Mouse (Mus musculus) bone marrow macrophage, adult 2 months (primary cell): Measurements from ENCODE around the gene Ctnna3. TPM values are rescaled to one million over a fixed set of nuclear protein-coding genes. Genes with fewer than 3 reads are reported as not detected.
"Not testable (repeated sequence)": the region's sequence is repeated elsewhere in the genome, so short reads cannot be mapped to it uniquely, and the experiment has no call there.

Experiments
- H3K27ac ChIP-seq: 2 replicates; pipeline ENCODE4 v1.5.1; 2012; ENCODE audit warnings: low read depth, low read length; ENCODE audit not compliant: insufficient read depth
- H3K4me1 ChIP-seq: 2 replicates; pipeline ENCODE4 v1.6.1; 2012; ENCODE audit warnings: low read length; ENCODE audit not compliant: control insufficient read depth, insufficient read depth
- H3K4me3 ChIP-seq: 2 replicates; pipeline ENCODE4 v1.5.1; 2012; ENCODE audit warnings: mild to moderate bottlenecking, low read length, moderate library complexity; ENCODE audit not compliant: insufficient read depth
- CTCF ChIP-seq: IDR thresholded peaks from 2 replicates; pipeline ENCODE4 v1.5.1; 2012; ENCODE audit warnings: low read depth, mild to moderate bottlenecking, low read length, moderate library complexity
- POLR2A ChIP-seq: IDR thresholded peaks from 2 replicates; pipeline ENCODE4 v1.6.1; 2012; ENCODE audit warnings: mild to moderate bottlenecking, low read depth, low read length, borderline replicate concordance
- polyA plus RNA-seq: library from polyadenylated mRNA; stranded (reverse); fragments of >200 nt; gene quantifications from 2 replicates; pipeline ENCODE4 v1.2.4, GENCODE M21; 2012; ENCODE audit not compliant: missing spikeins, insufficient read depth, insufficient read length

Ctnna3 gene
- polyA plus RNA-seq, 1 experiment: not detected

DNA sequence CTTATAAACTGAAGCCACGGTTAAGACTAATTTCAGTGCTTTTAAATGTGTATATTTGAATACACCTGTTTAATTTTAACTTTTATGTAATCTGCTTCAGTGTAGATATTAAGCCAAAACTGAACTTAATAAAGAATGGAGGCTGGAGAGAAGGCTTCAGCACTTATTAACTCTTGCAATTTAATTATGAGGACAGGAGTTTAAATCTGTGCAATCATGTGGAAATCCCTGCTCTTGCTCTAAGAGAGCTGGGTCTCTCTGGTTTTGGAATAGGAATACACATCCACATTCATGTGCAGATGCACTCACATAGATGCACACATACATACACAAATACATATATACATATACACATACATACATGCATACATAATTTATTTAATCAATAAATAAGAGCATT lies 1468.8 kb downstream of the Ctnna3 start:
- TF ChIP-seq CTCF (no peak), POLR2A (no peak)
- no peak overlapping the region for H3K4me3 ChIP-seq

DNA sequence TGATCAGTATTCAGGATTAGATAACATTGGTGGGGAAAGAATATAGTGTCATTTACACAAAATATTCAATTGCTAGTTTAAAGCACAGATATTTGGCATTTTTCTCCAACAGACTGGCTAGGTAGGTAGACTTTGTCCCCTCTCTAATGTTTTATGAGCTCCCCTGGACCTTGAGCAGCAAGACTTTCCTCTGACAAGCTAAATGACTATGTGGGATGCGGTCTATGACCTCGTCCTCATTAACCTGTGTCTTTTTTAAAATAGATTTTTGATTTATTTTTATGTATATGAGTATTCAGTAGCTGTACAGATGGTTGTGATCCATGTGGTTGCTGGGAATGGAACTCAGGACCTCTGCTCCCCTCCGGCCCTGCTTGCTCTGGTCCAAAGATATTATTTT lies 1471.8 kb downstream of the Ctnna3 start:
- TF ChIP-seq CTCF (no peak), POLR2A (no peak)
- H3K4me1 ChIP-seq: no peaks in the 10 kb centered on the region
- H3K4me3 ChIP-seq: no peak overlapping the region
- H3K27ac ChIP-seq: no peak overlapping the region

More for the DNA sequence above, 1468.8 kb downstream of the Ctnna3 start:
- Histone ChIP-seq H3K27ac (no peak overlapping the region), H3K4me1 (no peaks in the 10 kb centered on the region)

DNA sequence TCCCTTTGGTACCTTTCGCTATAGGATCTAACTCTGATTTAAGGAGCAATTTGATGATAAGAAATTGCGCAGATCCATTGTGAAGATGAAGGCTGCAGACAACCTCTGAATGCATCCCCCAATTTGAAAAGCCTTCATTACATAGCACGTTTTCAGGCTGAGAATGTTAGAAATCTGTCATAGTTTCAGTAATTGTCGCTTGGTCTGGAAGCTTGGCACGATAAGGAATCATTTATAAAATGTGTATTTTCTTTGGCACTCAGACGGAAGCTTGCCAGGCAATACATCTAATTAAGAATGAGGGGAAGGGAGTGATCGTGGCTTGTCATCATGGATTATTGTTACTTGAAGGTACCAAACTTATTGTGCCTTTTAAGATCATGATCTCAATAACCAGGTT lies 1511.1 kb downstream of the Ctnna3 start:
- TF ChIP-seq CTCF (no peak), POLR2A (no peak)
- Histone ChIP-seq H3K4me1 (no peaks in the 10 kb centered on the region), H3K4me3 (no peak overlapping the region), H3K27ac (no peak overlapping the region)

DNA sequence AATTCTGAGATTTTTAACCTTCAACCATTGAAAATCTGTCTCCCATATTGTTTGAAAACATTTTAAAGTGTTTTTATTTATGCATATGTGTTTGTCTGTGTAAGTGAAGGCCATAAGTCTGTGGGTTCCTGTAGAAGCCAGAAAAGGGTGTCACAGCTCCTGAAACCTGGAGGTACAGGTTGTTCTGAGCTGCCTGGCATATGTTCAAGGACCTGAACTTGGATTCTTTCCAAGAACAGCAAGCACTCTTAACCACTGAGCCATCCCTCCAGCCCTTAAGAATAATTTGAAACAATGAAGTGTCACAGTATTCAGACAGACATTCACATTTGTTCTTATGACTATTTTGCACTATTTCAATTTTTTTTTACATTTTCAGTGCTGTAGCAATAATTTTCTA lies 1528.5 kb downstream of the Ctnna3 start:
- no peak for TF ChIP-seq POLR2A
- TF ChIP-seq CTCF: no peak
- Histone ChIP-seq H3K4me3 (no peak overlapping the region), H3K27ac (no peak overlapping the region)

DNA sequence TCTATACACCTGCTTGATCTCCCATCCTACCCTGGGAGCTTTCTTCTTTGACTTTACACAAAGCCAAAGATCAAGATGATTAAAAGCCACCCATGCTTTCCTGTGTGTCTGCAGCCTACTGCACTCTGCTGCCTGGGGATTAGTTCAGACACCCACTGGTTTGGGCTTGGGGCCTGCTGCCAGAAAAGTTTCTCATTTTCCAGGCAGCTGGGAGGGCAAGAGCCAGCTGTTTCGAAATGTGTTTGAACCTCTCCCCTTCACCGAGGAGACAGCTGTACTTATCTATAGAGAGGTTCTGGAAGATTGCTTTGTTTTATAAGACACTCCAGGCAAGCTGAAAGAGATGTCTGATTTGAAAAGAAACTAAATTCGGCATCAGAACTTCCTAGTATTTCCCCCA lies 1563.0 kb downstream of the Ctnna3 start:
- TF ChIP-seq CTCF (no peak), POLR2A (no peak)
- Histone ChIP-seq H3K4me1 (no peaks in the 10 kb centered on the region), H3K4me3 (no peak overlapping the region), H3K27ac (no peak overlapping the region)

More for the DNA sequence above, 1528.5 kb downstream of the Ctnna3 start:
- H3K4me1 ChIP-seq: no peaks in the 10 kb centered on the region

DNA sequence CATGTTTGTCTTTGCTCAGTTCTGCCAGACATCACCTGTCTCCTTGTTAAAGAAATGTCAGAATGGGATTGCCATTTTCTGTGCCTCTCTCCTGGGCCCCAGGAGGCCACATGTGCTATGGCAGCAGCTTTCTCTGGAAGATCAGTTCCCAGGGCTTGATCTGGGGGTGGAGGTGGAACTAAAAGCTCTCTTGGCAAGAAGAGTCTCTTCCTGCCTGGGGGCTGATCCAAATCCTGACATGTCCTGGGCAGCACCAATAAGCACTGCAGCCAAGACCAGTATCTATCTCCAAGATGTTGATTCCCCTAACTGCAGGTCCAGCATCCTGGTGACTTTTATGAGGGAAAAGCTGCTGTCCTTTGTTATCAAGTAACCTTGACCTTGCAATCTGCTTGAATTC lies 1583.6 kb downstream of the Ctnna3 start:
- H3K4me1 ChIP-seq: no peaks in the 10 kb centered on the region
- TF ChIP-seq POLR2A (no peak), CTCF (no peak)
- H3K27ac ChIP-seq: no peak overlapping the region
- no peak overlapping the region for H3K4me3 ChIP-seq

DNA sequence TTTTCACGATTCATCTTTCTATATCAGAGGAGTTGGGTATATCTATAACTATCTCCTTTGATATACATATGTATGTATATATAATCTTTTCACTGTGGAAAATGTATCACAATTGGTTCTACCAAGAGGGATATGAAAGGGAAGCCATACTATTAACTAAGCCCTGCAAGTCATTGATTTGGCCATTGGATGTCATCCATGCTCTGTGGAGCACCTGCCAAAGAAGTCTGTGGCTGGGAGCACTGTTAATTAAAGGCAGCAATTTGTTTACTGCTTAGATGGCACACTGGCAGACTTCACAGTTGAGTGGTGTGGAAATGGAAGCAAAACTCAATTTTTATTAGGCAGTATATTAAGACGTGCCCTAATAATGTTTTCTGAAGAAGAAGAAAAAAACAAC lies 1592.8 kb downstream of the Ctnna3 start:
- H3K4me1 ChIP-seq: no peaks in the 10 kb centered on the region
- no peak overlapping the region for H3K4me3 ChIP-seq
- TF ChIP-seq POLR2A (no peak), CTCF (no peak)
- H3K27ac ChIP-seq: no peak overlapping the region

DNA sequence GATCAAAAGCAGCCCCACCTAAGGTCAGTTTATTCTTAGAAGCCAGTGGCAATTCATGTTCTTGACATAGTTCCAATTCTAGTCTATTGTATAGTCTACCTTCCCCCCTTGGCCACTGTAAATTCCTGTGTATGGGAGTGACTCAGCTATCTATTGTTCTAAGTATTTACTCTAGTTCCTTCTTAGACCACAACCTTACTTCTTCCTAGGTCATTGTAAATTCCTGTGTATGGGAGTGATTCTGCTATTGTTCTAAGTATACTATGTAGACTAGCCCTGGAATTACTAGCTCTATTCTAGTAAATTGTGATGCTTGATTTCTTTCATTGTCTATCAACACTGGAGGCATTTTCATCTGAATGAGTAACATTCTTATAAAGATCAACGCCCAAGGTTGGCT lies 1603.6 kb downstream of the Ctnna3 start:
- H3K4me3 ChIP-seq: not testable (repeated sequence)

More for the DNA sequence above, 1603.6 kb downstream of the Ctnna3 start:
- not testable (repeated sequence) for H3K27ac ChIP-seq, H3K4me1 ChIP-seq

Other genes starting within 250 kb of the Ctnna3 start
- gene Mypn, start 226.1 kb upstream of the Ctnna3 start, polyA plus RNA-seq: not detected in 2 replicates
- gene Herc4, start 186.3 kb upstream of the Ctnna3 start, polyA plus RNA-seq: 107 and 111 TPM in 2 replicates
- gene Sirt1, start 48.4 kb upstream of the Ctnna3 start, polyA plus RNA-seq: 17.6 and 17.9 TPM in 2 replicates
- gene Dnajc12, start 47.7 kb upstream of the Ctnna3 start, polyA plus RNA-seq: 9.3 and 10.1 TPM in 2 replicates
- gene Gm7075, start 8.3 kb upstream of the Ctnna3 start, polyA plus RNA-seq: not detected in 2 replicates